Mouse (Mus musculus): ENCODE data around the gene Itga2b. TPM values are rescaled to one million over a fixed set of nuclear protein-coding genes. Genes with fewer than 3 reads are reported as not detected.

Itga2b gene
- polyA plus RNA-seq, 1 experiment, result 16.0 TPM

DNA sequence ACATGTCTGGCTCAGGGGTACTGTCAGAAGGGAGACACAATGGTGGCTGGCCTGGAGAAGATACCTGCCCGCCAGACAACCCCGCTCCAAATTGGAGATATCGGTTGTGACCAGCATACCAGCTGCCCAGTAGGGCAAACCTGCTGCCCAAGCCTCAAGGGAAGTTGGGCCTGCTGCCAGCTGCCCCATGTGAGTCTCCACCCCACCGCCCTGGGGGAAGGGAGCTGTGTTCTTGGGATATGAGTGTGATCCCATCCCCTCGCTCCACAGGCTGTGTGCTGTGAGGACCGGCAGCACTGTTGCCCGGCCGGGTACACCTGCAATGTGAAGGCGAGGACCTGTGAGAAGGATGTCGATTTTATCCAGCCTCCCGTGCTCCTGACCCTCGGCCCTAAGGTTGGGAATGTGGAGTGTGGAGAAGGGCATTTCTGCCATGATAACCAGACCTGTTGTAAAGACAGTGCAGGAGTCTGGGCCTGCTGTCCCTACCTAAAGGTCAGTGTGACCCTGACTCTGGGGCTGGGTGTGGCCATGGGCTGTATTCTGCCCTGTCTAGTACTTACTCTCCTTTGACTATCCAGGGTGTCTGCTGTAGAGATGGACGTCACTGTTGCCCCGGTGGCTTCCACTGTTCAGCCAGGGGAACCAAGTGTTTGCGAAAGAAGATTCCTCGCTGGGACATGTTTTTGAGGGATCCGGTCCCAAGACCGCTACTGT lies 34.0 kb downstream of the Itga2b start:
- Histone ChIP-seq H3K4me3 (ENCODE audit: insufficient read depth, low read depth, low read length) (no peak overlapping the region), H3K4me1 (ENCODE audit: control insufficient read depth, insufficient read depth, low read length) (peaks cover 10% of the 10 kb centered on the region; the same call in 1 of the 2 replicates), H3K36me3 (ENCODE audit: control insufficient read depth, insufficient read depth, low read length) (no peaks in the 10 kb centered on the region; the same call in 1 of the 2 replicates), H3K27me3 (replicated peaks; ENCODE audit: control insufficient read depth, insufficient read depth, low read length) (no peaks in the 10 kb centered on the region), H3K27ac (ENCODE audit: insufficient read depth, low read depth, low read length) (no peak overlapping the region)
- TF ChIP-seq POLR2A (IDR thresholded peaks at IDR 0.05; ENCODE audit: low read depth, low read length), result no peak
- TF ChIP-seq CTCF (conservative IDR thresholded peaks at IDR 0.05; ENCODE audit: insufficient read depth, insufficient read length, low read depth, low read length), result no peak
- 79% methylated on average over 18 of the region's 18 CpGs for WGBS
- peak; percentile 56 for DNase-seq

GRCm38 (mm10) chr11:102434816-102435705 lies 34.9 kb downstream of the Itga2b start:
- 89% methylated on average over 11 of the region's 11 CpGs for WGBS

DNA sequence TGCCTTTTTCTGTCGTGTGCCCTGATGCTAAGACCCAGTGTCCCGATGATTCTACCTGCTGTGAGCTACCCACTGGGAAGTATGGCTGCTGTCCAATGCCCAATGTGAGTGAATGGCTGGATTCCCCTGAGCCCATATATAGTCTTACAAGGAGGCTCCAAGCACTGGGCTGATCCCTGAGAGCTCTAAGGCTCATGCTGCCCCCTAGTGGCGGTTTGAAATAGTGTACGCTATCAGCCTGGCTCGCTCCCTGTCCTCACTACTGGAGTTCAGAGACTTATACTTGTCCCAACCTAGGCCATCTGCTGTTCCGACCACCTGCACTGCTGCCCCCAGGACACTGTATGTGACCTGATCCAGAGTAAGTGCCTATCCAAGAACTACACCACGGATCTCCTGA lies 35.5 kb downstream of the Itga2b start:
- Histone ChIP-seq H3K27ac (ENCODE audit: insufficient read depth, low read depth, low read length) (no peak overlapping the region), H3K4me3 (ENCODE audit: insufficient read depth, low read depth, low read length) (no peak overlapping the region), H3K27me3 (replicated peaks; ENCODE audit: control insufficient read depth, insufficient read depth, low read length) (no peaks in the 10 kb centered on the region), H3K4me1 (ENCODE audit: control insufficient read depth, insufficient read depth, low read length) (peaks cover 10% of the 10 kb centered on the region; the same call in 1 of the 2 replicates), H3K36me3 (ENCODE audit: control insufficient read depth, insufficient read depth, low read length) (no peaks in the 10 kb centered on the region; the same call in 1 of the 2 replicates)
- WGBS, result 11% methylated on average over 7 of the region's 7 CpGs
- peak; percentile 88 for DNase-seq
- TF ChIP-seq CTCF (conservative IDR thresholded peaks at IDR 0.05; ENCODE audit: insufficient read depth, insufficient read length, low read depth, low read length) (peak; percentile 91), POLR2A (IDR thresholded peaks at IDR 0.05; ENCODE audit: low read depth, low read length) (no peak)

More at GRCm38 (mm10) chr11:102434816-102435705, 34.9 kb downstream of the Itga2b start:
- no peak for DNase-seq
- Histone ChIP-seq H3K27ac (ENCODE audit: insufficient read depth, low read depth, low read length) (no peak overlapping the region), H3K27me3 (replicated peaks; ENCODE audit: control insufficient read depth, insufficient read depth, low read length) (no peaks in the 10 kb centered on the region), H3K4me3 (ENCODE audit: insufficient read depth, low read depth, low read length) (no peak overlapping the region), H3K4me1 (ENCODE audit: control insufficient read depth, insufficient read depth, low read length) (peaks cover 10% of the 10 kb centered on the region; the same call in 1 of the 2 replicates), H3K36me3 (ENCODE audit: control insufficient read depth, insufficient read depth, low read length) (no peaks in the 10 kb centered on the region; the same call in 1 of the 2 replicates)
- no peak for TF ChIP-seq POLR2A (IDR thresholded peaks at IDR 0.05; ENCODE audit: low read depth, low read length)
- TF ChIP-seq CTCF (conservative IDR thresholded peaks at IDR 0.05; ENCODE audit: insufficient read depth, insufficient read length, low read depth, low read length), result no peak

DNA sequence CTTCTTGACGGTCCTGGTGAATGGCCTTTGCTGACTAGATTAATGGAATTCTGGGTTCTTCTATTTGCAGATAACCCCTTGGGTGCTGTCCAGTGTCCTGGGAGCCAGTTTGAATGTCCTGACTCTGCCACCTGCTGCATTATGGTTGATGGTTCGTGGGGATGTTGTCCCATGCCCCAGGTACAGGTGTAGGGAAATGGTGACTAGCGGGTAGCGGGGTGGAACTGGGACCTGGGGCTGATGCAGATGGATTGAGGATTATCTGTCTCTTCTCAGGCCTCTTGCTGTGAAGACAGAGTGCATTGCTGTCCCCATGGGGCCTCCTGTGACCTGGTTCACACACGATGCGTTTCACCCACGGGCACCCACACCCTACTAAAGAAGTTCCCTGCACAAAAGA lies 36.1 kb downstream of the Itga2b start:
- Histone ChIP-seq H3K27ac (ENCODE audit: insufficient read depth, low read depth, low read length) (no peak overlapping the region), H3K4me3 (ENCODE audit: insufficient read depth, low read depth, low read length) (no peak overlapping the region), H3K36me3 (ENCODE audit: control insufficient read depth, insufficient read depth, low read length) (no peaks in the 10 kb centered on the region; the same call in 1 of the 2 replicates), H3K27me3 (replicated peaks; ENCODE audit: control insufficient read depth, insufficient read depth, low read length) (no peaks in the 10 kb centered on the region), H3K4me1 (ENCODE audit: control insufficient read depth, insufficient read depth, low read length) (peaks cover 10% of the 10 kb centered on the region; the same call in 1 of the 2 replicates)
- TF ChIP-seq POLR2A (IDR thresholded peaks at IDR 0.05; ENCODE audit: low read depth, low read length), result no peak
- 93% methylated on average over 7 of the region's 7 CpGs for WGBS
- no peak for DNase-seq

DNA sequence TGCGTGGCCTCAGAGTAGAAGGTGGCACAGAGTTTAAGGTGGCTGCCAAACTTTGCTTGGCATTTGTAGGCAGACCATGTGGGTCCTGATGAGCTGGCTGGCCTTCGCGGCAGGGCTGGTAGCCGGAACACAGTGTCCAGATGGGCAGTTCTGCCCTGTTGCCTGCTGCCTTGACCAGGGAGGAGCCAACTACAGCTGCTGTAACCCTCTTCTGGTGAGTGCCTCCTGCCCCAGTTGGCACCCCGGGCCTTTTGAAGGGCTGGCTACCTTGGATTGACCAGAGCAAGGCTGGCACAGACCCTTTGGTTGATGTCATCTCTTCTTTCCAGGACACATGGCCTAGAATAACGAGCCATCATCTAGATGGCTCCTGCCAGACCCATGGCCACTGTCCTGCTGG lies 37.0 kb downstream of the Itga2b start:
- Histone ChIP-seq H3K4me1 (ENCODE audit: control insufficient read depth, insufficient read depth, low read length) (peaks cover 10% of the 10 kb centered on the region; the same call in 1 of the 2 replicates), H3K36me3 (ENCODE audit: control insufficient read depth, insufficient read depth, low read length) (no peaks in the 10 kb centered on the region; the same call in 1 of the 2 replicates), H3K27me3 (replicated peaks; ENCODE audit: control insufficient read depth, insufficient read depth, low read length) (no peaks in the 10 kb centered on the region), H3K27ac (ENCODE audit: insufficient read depth, low read depth, low read length) (no peak overlapping the region), H3K4me3 (ENCODE audit: insufficient read depth, low read depth, low read length) (no peak overlapping the region)
- no peak for TF ChIP-seq CTCF (conservative IDR thresholded peaks at IDR 0.05; ENCODE audit: insufficient read depth, insufficient read length, low read depth, low read length)
- no peak for TF ChIP-seq POLR2A (IDR thresholded peaks at IDR 0.05; ENCODE audit: low read depth, low read length)
- peak; percentile 79 for DNase-seq
- 49% methylated on average over 6 of the region's 6 CpGs for WGBS

DNA sequence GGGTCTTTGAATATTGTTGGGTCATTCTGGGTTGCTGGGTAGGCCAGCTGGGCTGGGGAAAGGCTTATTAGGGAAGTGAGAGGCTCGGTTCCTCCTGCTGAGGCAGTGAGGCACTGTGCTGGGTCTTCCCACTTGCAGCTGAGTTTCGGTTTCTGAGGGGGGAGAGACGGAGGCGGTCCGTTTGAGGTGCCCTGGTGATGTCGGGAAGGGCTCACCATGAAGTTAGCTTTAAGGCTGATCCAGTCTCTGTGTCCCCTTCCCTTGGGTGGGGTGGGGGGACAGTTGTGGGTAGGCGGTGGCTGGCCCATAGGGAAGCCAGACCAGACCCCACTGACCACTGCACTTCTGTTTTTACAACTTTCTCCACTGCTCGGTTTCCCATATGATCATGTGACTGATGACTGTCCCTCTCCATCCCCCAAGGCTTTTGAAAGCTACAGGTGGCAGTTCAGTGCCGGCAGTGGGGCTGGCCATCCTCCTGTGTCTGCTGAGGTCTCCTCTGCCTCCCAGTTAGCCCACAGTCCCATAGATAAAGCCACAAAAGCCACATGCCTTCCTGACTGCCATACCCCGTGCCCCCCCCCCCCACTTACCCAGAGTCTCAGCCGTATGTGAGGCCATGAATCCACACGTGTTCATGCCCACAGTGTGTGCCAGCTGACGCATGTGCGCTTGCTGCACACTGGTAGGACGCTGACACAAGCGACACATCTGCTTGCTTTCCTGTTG lies 37.6 kb downstream of the Itga2b start:
- Histone ChIP-seq H3K27ac (ENCODE audit: insufficient read depth, low read depth, low read length) (no peak overlapping the region), H3K27me3 (replicated peaks; ENCODE audit: control insufficient read depth, insufficient read depth, low read length) (no peaks in the 10 kb centered on the region), H3K4me1 (ENCODE audit: control insufficient read depth, insufficient read depth, low read length) (peaks cover 10% of the 10 kb centered on the region; the same call in 1 of the 2 replicates), H3K36me3 (ENCODE audit: control insufficient read depth, insufficient read depth, low read length) (no peaks in the 10 kb centered on the region; the same call in 1 of the 2 replicates), H3K4me3 (ENCODE audit: insufficient read depth, low read depth, low read length) (no peak overlapping the region)
- TF ChIP-seq POLR2A (IDR thresholded peaks at IDR 0.05; ENCODE audit: low read depth, low read length), result no peak
- no peak for TF ChIP-seq CTCF (conservative IDR thresholded peaks at IDR 0.05; ENCODE audit: insufficient read depth, insufficient read length, low read depth, low read length)
- WGBS, result 44% methylated on average over 16 of the region's 16 CpGs
- DNase-seq, result peak; percentile 28
